Mouse (Mus musculus): ENCODE results near the gene Dexi. TPM values are rescaled to one million over a fixed set of nuclear protein-coding genes. Genes with fewer than 3 reads are reported as not detected.

The Dexi gene
- total and polyA plus RNA-seq, 3 experiments: 9.3 to 17.8 TPM; not detected in 1

- TF ChIP-seq RAD21 (IDR thresholded peaks at IDR 0.05; ENCODE audit: low read depth, low read length) (no peak), MAZ (IDR thresholded peaks at IDR 0.05; ENCODE audit: low read depth, low read length) (no peak), GABPA (IDR thresholded peaks at IDR 0.05; ENCODE audit: low read depth, low read length) (no peak), ELF1 (IDR thresholded peaks at IDR 0.05; ENCODE audit: low read depth, low read length) (no peak), EP300 (IDR thresholded peaks at IDR 0.05; ENCODE audit: low read depth in 1 of 2, low read length in 2 of 2) (no peak)
- H3K4me1 ChIP-seq (ENCODE audit: control insufficient read depth in 1 of 2, insufficient read depth in 2 of 2, low read length in 2 of 2): no peaks in the 10 kb centered on the region
- no peaks in the 10 kb centered on the region for H3K79me2 ChIP-seq (ENCODE audit: control insufficient read depth, insufficient read depth, low read length, poor library complexity)
- no peak overlapping the region for H3K27ac ChIP-seq (ENCODE audit: control insufficient read depth, low read depth, low read length)
- H3K27me3 ChIP-seq (ENCODE audit: control insufficient read depth in 1 of 2, insufficient read depth in 2 of 2, low read length in 2 of 2): peaks cover 0 to 4% of the 10 kb centered on the region in 2 experiments; a peak in 2 of 4 replicates
- peak; percentile 53 for DNase-seq (ENCODE audit: low read depth, low spot score)
- no peaks in the 10 kb centered on the region for H3K9me3 ChIP-seq (replicated peaks; ENCODE audit: insufficient read depth, low read length)
- H3K36me3 ChIP-seq (ENCODE audit: control insufficient read depth in 1 of 2, insufficient read depth in 2 of 2, low read length in 2 of 2): no peaks in the 10 kb centered on the region
- no peak overlapping the region for H3K9ac ChIP-seq (ENCODE audit: control insufficient read depth, low read depth, low read length, poor library complexity, severe bottlenecking)
- no peak overlapping the region for H3K4me3 ChIP-seq (ENCODE audit: control insufficient read depth in 1 of 2, insufficient read depth in 1 of 2, low read depth in 2 of 2, low read length in 2 of 2)
These were observed 41.0 kb downstream of the Dexi start for GRCm38 (mm10) chr16:10501865-10502264.

- no peak for DNase-seq (ENCODE audit: low read depth, low spot score)
- Histone ChIP-seq H3K27me3 (ENCODE audit: control insufficient read depth in 1 of 2, insufficient read depth in 2 of 2, low read length in 2 of 2) (peaks cover 0 to 4% of the 10 kb centered on the region in 2 experiments; a peak in 2 of 4 replicates), H3K27ac (ENCODE audit: control insufficient read depth, low read depth, low read length) (no peak overlapping the region), H3K9ac (ENCODE audit: control insufficient read depth, low read depth, low read length, poor library complexity, severe bottlenecking) (no peak overlapping the region), H3K79me2 (ENCODE audit: control insufficient read depth, insufficient read depth, low read length, poor library complexity) (no peaks in the 10 kb centered on the region), H3K36me3 (ENCODE audit: control insufficient read depth in 1 of 2, insufficient read depth in 2 of 2, low read length in 2 of 2) (no peaks in the 10 kb centered on the region), H3K9me3 (replicated peaks; ENCODE audit: insufficient read depth, low read length) (no peaks in the 10 kb centered on the region), H3K4me3 (ENCODE audit: control insufficient read depth in 1 of 2, insufficient read depth in 1 of 2, low read depth in 2 of 2, low read length in 2 of 2) (no peak overlapping the region), H3K4me1 (ENCODE audit: control insufficient read depth in 1 of 2, insufficient read depth in 2 of 2, low read length in 2 of 2) (no peaks in the 10 kb centered on the region)
- TF ChIP-seq EP300 (IDR thresholded peaks at IDR 0.05; ENCODE audit: low read depth in 1 of 2, low read length in 2 of 2) (no peak), MYC (IDR thresholded peaks at IDR 0.05; ENCODE audit: low read depth, low read length) (no peak), UBTF (IDR thresholded peaks at IDR 0.05; ENCODE audit: borderline replicate concordance, insufficient read depth, low read depth, low read length) (no peak), MEF2A (IDR thresholded peaks at IDR 0.05; ENCODE audit: extremely low read depth, insufficient replicate concordance, low read depth, low read length, poor library complexity, severe bottlenecking) (no peak), POLR2AphosphoS2 (IDR thresholded peaks at IDR 0.05; ENCODE audit: low read length) (no peak), KAT2A (conservative IDR thresholded peaks at IDR 0.05; ENCODE audit: low read depth, low read length) (no peak), HCFC1 (IDR thresholded peaks at IDR 0.05; ENCODE audit: low read depth, low read length) (no peak), TBP (IDR thresholded peaks at IDR 0.05; ENCODE audit: low read depth, low read length) (no peak), ZKSCAN1 (IDR thresholded peaks at IDR 0.05; ENCODE audit: low read depth, low read length) (no peak), ZMIZ1 (IDR thresholded peaks at IDR 0.05; ENCODE audit: low read depth, low read length) (no peak), CHD2 (IDR thresholded peaks at IDR 0.05; ENCODE audit: low read length) (no peak), TAL1 (IDR thresholded peaks at IDR 0.05; ENCODE audit: low read length) (no peak), CHD1 (IDR thresholded peaks at IDR 0.05; ENCODE audit: low read depth, low read length) (no peak), GABPA (IDR thresholded peaks at IDR 0.05; ENCODE audit: low read depth, low read length) (no peak), NELFE (IDR thresholded peaks at IDR 0.05; ENCODE audit: low read depth, low read length) (no peak), MAZ (IDR thresholded peaks at IDR 0.05; ENCODE audit: low read depth, low read length) (no peak)
These were observed 43.7 kb downstream of the Dexi start for GRCm38 (mm10) chr16:10499122-10499521.
